Mouse (Mus musculus) adipose tissue, adult 10 weeks (tissue): ENCODE measurements around the gene Exoc7. TPM values are rescaled to one million over a fixed set of nuclear protein-coding genes. Genes with fewer than 3 reads are reported as not detected.

Experiments
- polyA plus RNA-seq: library from polyadenylated mRNA; stranded (reverse); fragments of 350-450 nt; fragmentation: Illumina TruSeq; extraction: RNeasy Lipid Tissue Mini Kit (QIAGEN cat#74804); gene quantifications from one replicate; pipeline ENCODE4 v1.2.3, GENCODE M21; 2014; ENCODE audit warnings: low read depth, low replicate concordance

The Exoc7 gene
- polyA plus RNA-seq: 43.2 TPM

GRCm38 (mm10) chr11:116307019-116307725, at the start of gene Exoc7:
Exoc7 (minus strand) TSS chr11:116307233.

GRCm38 (mm10) chr11:116335244-116336036, 28.4 kb upstream of the Exoc7 start, which contains the start of gene Foxj1:
Foxj1 (minus strand) TSS chr11:116335399.

GRCm38 (mm10) chr11:116280751-116281663, 26.0 kb downstream of the Exoc7 start, which contains the start of gene Galr2:
Galr2 (plus strand) TSS chr11:116280939.

GRCm38 (mm10) chr11:116274045-116274666, 32.9 kb downstream of the Exoc7 start, which contains the start of gene Srp68:
Srp68 (minus strand) TSS chr11:116274217.

Other genes with a start within 250 kb of the Exoc7 start
- 1.3 TPM for gene Unc13d, start 229.3 kb downstream of the Exoc7 start, polyA plus RNA-seq
- gene Wbp2, start 220.2 kb downstream of the Exoc7 start, polyA plus RNA-seq: 150 TPM
- gene Trim47, start 180.0 kb downstream of the Exoc7 start, polyA plus RNA-seq: 27.7 TPM
- 6.0 TPM for gene Trim65, start 176.1 kb downstream of the Exoc7 start, polyA plus RNA-seq
- gene Mrpl38, start 168.4 kb downstream of the Exoc7 start, polyA plus RNA-seq: 40.8 TPM
- gene Fbf1, start 139.1 kb downstream of the Exoc7 start, polyA plus RNA-seq: 39.1 TPM
- gene Ten1, start 108.4 kb downstream of the Exoc7 start, polyA plus RNA-seq: 46.2 TPM
- gene Acox1, start 108.2 kb downstream of the Exoc7 start, polyA plus RNA-seq: 213 TPM
- 2.0 TPM for gene Evpl, start 69.2 kb downstream of the Exoc7 start, polyA plus RNA-seq
- 58.9 TPM for gene Srp68, start 33.0 kb downstream of the Exoc7 start, polyA plus RNA-seq
- gene Galr2, start 26.3 kb downstream of the Exoc7 start, polyA plus RNA-seq: 1.4 TPM
- gene Foxj1, start 28.2 kb upstream of the Exoc7 start, polyA plus RNA-seq: 16.9 TPM
- 13.9 TPM for gene Rnf157, start 105.8 kb upstream of the Exoc7 start, polyA plus RNA-seq
- gene Ubald2, start 126.9 kb upstream of the Exoc7 start, polyA plus RNA-seq: 69.7 TPM
- 7.1 TPM for gene Qrich2, start 159.0 kb upstream of the Exoc7 start, polyA plus RNA-seq
- 63.6 TPM for gene Prpsap1, start 187.0 kb upstream of the Exoc7 start, polyA plus RNA-seq
- gene Sphk1, start 223.7 kb upstream of the Exoc7 start, polyA plus RNA-seq: 15.7 TPM